Mouse (Mus musculus) G1E (cell line): ENCODE results near the gene Trim47.

Experiments
- CTCF ChIP-seq: IDR thresholded peaks from 2 replicates; pipeline ENCODE4 v1.5.1; 2012; ENCODE audit warnings: low read depth, low read length, inconsistent platforms, mixed read lengths
- TAL1 ChIP-seq: conservative IDR thresholded peaks from 2 replicates; pipeline ENCODE4 v1.6.1; 2012; ENCODE audit warnings: low read depth, low read length, inconsistent platforms, mixed read lengths

DNA sequence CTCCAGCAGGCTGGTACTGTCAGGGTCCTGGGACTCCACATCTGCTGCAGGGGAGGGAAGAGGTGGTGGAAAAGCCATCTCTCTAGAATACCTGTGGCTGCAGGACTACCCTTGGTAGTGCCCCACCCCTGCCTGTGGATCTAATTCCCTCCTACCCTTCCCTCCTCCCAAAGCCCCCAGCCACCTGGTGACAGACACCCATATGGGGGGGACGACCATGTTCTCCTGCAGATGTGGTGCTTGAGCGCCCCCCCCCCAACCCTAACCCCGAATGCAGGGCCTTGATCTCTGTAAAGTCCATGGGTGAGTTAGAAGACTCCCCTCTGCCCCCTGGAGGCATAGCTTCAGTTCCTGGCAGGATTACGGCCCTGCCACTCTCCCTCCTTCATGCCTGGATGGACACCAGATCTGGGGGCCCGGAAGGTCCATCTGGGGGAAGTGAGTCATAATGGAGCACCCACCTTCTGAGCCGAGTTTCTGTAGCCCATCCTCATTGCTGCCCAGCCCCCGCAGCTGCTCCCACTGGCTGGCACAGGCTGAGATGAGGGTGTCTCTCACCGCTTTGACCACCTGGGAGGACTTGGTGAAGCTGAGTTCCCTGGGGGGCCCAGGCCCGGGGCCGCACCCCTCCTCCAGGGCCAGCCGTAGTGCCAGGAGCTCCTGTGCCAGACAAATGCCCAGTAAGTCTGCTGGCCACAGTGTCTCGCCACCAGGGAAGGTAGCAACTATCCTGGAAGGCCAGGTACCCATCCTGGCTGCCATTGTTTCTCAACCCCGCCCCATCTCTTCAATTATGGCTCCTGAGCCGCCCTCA lies 19.8 kb downstream of the Trim47 start:
- TF ChIP-seq CTCF (no peak), TAL1 (no peak)
